Comparison of ENCODE assay signal across 19 mouse cellular contexts in genomic region chr16:42998896-42999295, GRCm38 (mm10).
"Had no signal": no experiment of that assay in that cellular context is flagged by ENCODE, and none has a peak within 500 bp of the region (broad histone marks: within the 10 kb centered on the region; RNA-seq: fewer than 3 reads in every experiment).

No protein-coding gene starts in this region.

- DNase-seq: lung, adult 18-20 months; lung, postnatal 10 days; lung, postnatal 4 days; midbrain, embryonic 14.5 days; retina, postnatal 1 day; right cerebral cortex, adult 18-20 months; right cerebral cortex, postnatal 25 days; right cerebral cortex, postnatal 4 days; thymus, adult 2 months; thymus, postnatal 25 days; thymus, postnatal 4 days had no signal

- H3K4me1 ChIP-seq: lung, embryonic 15.5 days; midbrain, embryonic 10.5 days; midbrain, embryonic 12.5 days; neural tube, embryonic 13.5 days; neural tube, embryonic 15.5 days; stomach, embryonic 15.5 days had no signal

- H3K4me3 ChIP-seq: lung, embryonic 15.5 days; midbrain, embryonic 10.5 days; midbrain, embryonic 12.5 days; myocyte; neural tube, embryonic 13.5 days; neural tube, embryonic 15.5 days; stomach, embryonic 15.5 days had no signal

- H3K27ac ChIP-seq: lung, embryonic 15.5 days; midbrain, embryonic 10.5 days; midbrain, embryonic 12.5 days; neural tube, embryonic 13.5 days; neural tube, embryonic 15.5 days; stomach, embryonic 15.5 days; stomach, postnatal 0 days had no signal

- H3K9ac ChIP-seq: lung, embryonic 15.5 days; midbrain, embryonic 12.5 days; neural tube, embryonic 13.5 days; neural tube, embryonic 15.5 days; stomach, embryonic 15.5 days had no signal

- H3K27me3 ChIP-seq: lung, embryonic 15.5 days; midbrain, embryonic 12.5 days; neural tube, embryonic 13.5 days; neural tube, embryonic 15.5 days; stomach, embryonic 15.5 days had no signal

- H3K36me3 ChIP-seq: lung, embryonic 15.5 days; midbrain, embryonic 10.5 days; midbrain, embryonic 12.5 days; neural tube, embryonic 13.5 days; neural tube, embryonic 15.5 days; stomach, embryonic 15.5 days had no signal
